Mouse (Mus musculus) liver, embryonic 11.5 days (tissue): Measurements from ENCODE around the gene Ptprn. TPM values are rescaled to one million over a fixed set of nuclear protein-coding genes. Genes with fewer than 3 reads are reported as not detected.

ENCODE experiments used
- microRNA-seq: library from miRNA; unstranded; fragments of <30 nt; microRNA quantifications from one replicate; pipeline ENCODE4, GENCODE M21; 2017; ENCODE audit warnings: borderline number of aligned reads
- polyA plus RNA-seq: library from polyadenylated mRNA; unstranded; fragments of >200 nt; fragmentation: Nextera tagmentation; extraction: Ambion mirVana; gene quantifications from 2 replicates; pipeline ENCODE4 v1.2.1, GENCODE M21; 2014

Gene Ptprn
- polyA plus RNA-seq, 1 experiment from 2014 or later = 1.0 TPM

Small RNA genes lying within 50 kb of the gene (microRNA-seq; reads per million reads assigned to microRNA genes)
- not detected for gene Gm27943

Other genes with a start within 250 kb of the Ptprn start
- gene Nhej1, start 139.3 kb downstream of the Ptprn start, polyA plus RNA-seq = 6.8 and 8.6 TPM in 2 replicates
- 0.23 and 0.42 TPM in 2 replicates for gene Slc23a3, start 130.6 kb downstream of the Ptprn start, polyA plus RNA-seq
- 63.4 and 68.3 TPM in 2 replicates for gene Cnppd1, start 121.8 kb downstream of the Ptprn start, polyA plus RNA-seq
- 72.5 and 72.9 TPM in 2 replicates for gene Retreg2, start 121.7 kb downstream of the Ptprn start, polyA plus RNA-seq
- 45.4 and 50.9 TPM in 2 replicates for gene Zfand2b, start 95.9 kb downstream of the Ptprn start, polyA plus RNA-seq
- 70.5 and 74.1 TPM in 2 replicates for gene Abcb6, start 84.1 kb downstream of the Ptprn start, polyA plus RNA-seq
- 20.5 and 21.5 TPM in 2 replicates for gene Ankzf1, start 72.4 kb downstream of the Ptprn start, polyA plus RNA-seq
- 20.0 and 24.1 TPM in 2 replicates for gene Atg9a, start 72.3 kb downstream of the Ptprn start, polyA plus RNA-seq
- 8.0 and 9.1 TPM in 2 replicates for gene Glb1l, start 53.7 kb downstream of the Ptprn start, polyA plus RNA-seq
- gene Stk16, start 53.7 kb downstream of the Ptprn start, polyA plus RNA-seq = 122 and 131 TPM in 2 replicates
- gene Tuba4a, start 44.6 kb downstream of the Ptprn start, polyA plus RNA-seq = 282 and 298 TPM in 2 replicates
- gene A630095N17Rik, start 32.4 kb downstream of the Ptprn start, polyA plus RNA-seq = not detected in 2 replicates
- gene Dnajb2, start 28.1 kb downstream of the Ptprn start, polyA plus RNA-seq = 13.6 and 17.5 TPM in 2 replicates
- gene Resp18, start 13.9 kb upstream of the Ptprn start, polyA plus RNA-seq = 0.40 TPM in 1 of 2 replicates, not detected in the other
- gene Dnpep, start 53.5 kb upstream of the Ptprn start, polyA plus RNA-seq = 83.7 and 98.7 TPM in 2 replicates
- gene Des, start 95.8 kb upstream of the Ptprn start, polyA plus RNA-seq = 13.3 and 14.5 TPM in 2 replicates
- gene Speg, start 110.8 kb upstream of the Ptprn start, polyA plus RNA-seq = 24.8 and 32.3 TPM in 2 replicates
- gene Gmppa, start 171.4 kb upstream of the Ptprn start, polyA plus RNA-seq = 64.0 and 69.1 TPM in 2 replicates
- 0.56 and 0.65 TPM in 2 replicates for gene Asic4, start 185.9 kb upstream of the Ptprn start, polyA plus RNA-seq
- gene Chpf, start 214.8 kb upstream of the Ptprn start, polyA plus RNA-seq = 17.7 and 17.9 TPM in 2 replicates
- gene Tmem198, start 215.0 kb upstream of the Ptprn start, polyA plus RNA-seq = 0.15 and 0.26 TPM in 2 replicates
- gene Obsl1, start 241.9 kb upstream of the Ptprn start, polyA plus RNA-seq = 42.5 and 45.6 TPM in 2 replicates
- 0.84 and 1.4 TPM in 2 replicates for gene Inha, start 242.6 kb upstream of the Ptprn start, polyA plus RNA-seq